Mouse (Mus musculus) liver, postnatal 0 days (tissue): ENCODE data around the gene Il13ra1.

Experiments
- CTCF ChIP-seq: sonication (generic); IDR thresholded peaks from 2 replicates; pipeline ENCODE4 v1.5.1; 2016; ENCODE audit warnings: antibody characterized with exemption, low read depth
- EP300 ChIP-seq: IDR thresholded peaks from 2 replicates; pipeline ENCODE4 v1.6.1; 2016; ENCODE audit warnings: antibody characterized with exemption, low read depth, mild to moderate bottlenecking

- TF ChIP-seq EP300 = no peak
- no peak for TF ChIP-seq CTCF
Observed at GRCm38 (mm10) chrX:36195736-36196525, 84.0 kb downstream of the Il13ra1 start, which contains the start of gene Zcchc12.
